Mouse (Mus musculus) midbrain, embryonic 14.5 days (tissue): Measurements from ENCODE around the gene Defb36. TPM values are rescaled to one million over a fixed set of nuclear protein-coding genes. Genes with fewer than 3 reads are reported as not detected.

Experiments
- ATAC-seq: fragments of 200-750 bp; cut with Nextera tagmentation; 2 replicates; pipeline ENCODE4 v1.8.0; 2017; ENCODE audit warnings: moderate number of reproducible peaks, moderate library complexity; ENCODE audit not compliant: low FRiP score, low TSS enrichment
- DNase-seq: peaks from one replicate; pipeline ENCODE4 v3.0.0-alpha.2; 2015
- H3K27ac ChIP-seq: fragments of 300-500 bp; sonication (generic); replicated peaks from 2 replicates; pipeline ENCODE4 v1.5.1; 2014; ENCODE audit warnings: mild to moderate bottlenecking, low read depth, low read length, moderate library complexity
- H3K27me3 ChIP-seq: fragments of 300-500 bp; sonication (generic); 2 replicates; pipeline ENCODE4 v1.6.1; 2014; ENCODE audit warnings: low read length, control low read depth, mixed read lengths; ENCODE audit not compliant: control insufficient read depth, insufficient read depth
- H3K36me3 ChIP-seq: fragments of 300-500 bp; sonication (generic); 2 replicates; pipeline ENCODE4 v1.6.1; 2014; ENCODE audit warnings: low read length, control low read depth; ENCODE audit not compliant: control insufficient read depth, insufficient read depth
- H3K4me1 ChIP-seq: fragments of 300-500 bp; sonication (generic); 2 replicates; pipeline ENCODE4 v1.6.1; 2014; ENCODE audit warnings: mild to moderate bottlenecking, antibody characterized with exemption, low read length, control low read depth; ENCODE audit not compliant: control insufficient read depth, insufficient read depth
- H3K4me2 ChIP-seq: fragments of 300-500 bp; sonication (generic); 2 replicates; pipeline ENCODE4 v1.6.1; 2014; ENCODE audit warnings: mild to moderate bottlenecking, low read length, moderate library complexity
- H3K4me3 ChIP-seq: fragments of 300-500 bp; sonication (generic); replicated peaks from 2 replicates; pipeline ENCODE4 v1.5.1; 2014; ENCODE audit warnings: low read depth, low read length
- H3K9ac ChIP-seq: fragments of 300-500 bp; sonication (generic); replicated peaks from 2 replicates; pipeline ENCODE4 v1.6.1; 2014; ENCODE audit warnings: mild to moderate bottlenecking, low read length, moderate library complexity
- H3K9me3 ChIP-seq: fragments of 300-500 bp; sonication (generic); 2 replicates; pipeline ENCODE4 v1.6.1; 2016; ENCODE audit warnings: low read length, control low read depth, mixed read lengths; ENCODE audit not compliant: control insufficient read depth
- WGBS: fragments of 180-500 bp; shearing (Covaris S2); extraction: QIAGEN DNeasy Blood & Tissue Kit; methylation state at CpG from one replicate; pipeline ENCODE4 v1.1.7; 2014; 5-methylcytosine and 5-hydroxymethylcytosine counted together
- polyA plus RNA-seq: library from polyadenylated mRNA; unstranded; fragments of >200 nt; fragmentation: Nextera tagmentation; extraction: Ambion mirVana; gene quantifications from 2 replicates; pipeline ENCODE4 v1.2.1, GENCODE M21; 2014

Defb36 gene
- polyA plus RNA-seq, result not detected in 2 replicates

DNA sequence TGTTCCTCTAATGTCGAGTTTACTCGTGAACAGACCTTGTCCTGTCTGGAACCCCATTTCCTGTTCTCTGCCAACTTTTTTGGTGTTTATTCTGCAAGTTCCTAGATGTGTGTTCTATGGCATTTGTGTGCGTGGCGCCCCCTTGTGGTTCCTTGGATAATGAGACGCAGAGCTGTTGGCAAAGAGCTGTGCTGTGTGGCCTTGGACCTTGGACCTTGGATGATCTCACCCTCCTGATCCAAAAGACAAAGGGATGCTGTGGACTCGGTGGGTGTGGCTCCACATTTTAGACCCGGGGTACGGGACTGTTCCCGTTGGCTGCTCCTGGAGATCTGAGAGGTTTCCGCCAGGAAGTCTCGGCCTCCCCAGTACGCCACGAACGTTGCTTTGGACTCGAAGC lies at the start of gene Defb36:
Defb36 (plus strand) TSS at position 271 of the 400 bp plus-strand sequence.
- Histone ChIP-seq H3K9ac (no peak within 1 kb of the TSS), H3K27ac (no peak within 1 kb of the TSS), H3K36me3 (no peaks in the 10 kb centered on the region), H3K9me3 (no peaks in the 10 kb centered on the region), H3K4me1 (no peaks in the 10 kb centered on the region), H3K27me3 (no peaks in the 10 kb centered on the region), H3K4me2 (no peak within 1 kb of the TSS), H3K4me3 (no peak within 1 kb of the TSS)
- WGBS, result 88% methylated on average over 15 of the region's 15 CpGs
- ATAC-seq (no peak), DNase-seq (peak; percentile 25)

DNA sequence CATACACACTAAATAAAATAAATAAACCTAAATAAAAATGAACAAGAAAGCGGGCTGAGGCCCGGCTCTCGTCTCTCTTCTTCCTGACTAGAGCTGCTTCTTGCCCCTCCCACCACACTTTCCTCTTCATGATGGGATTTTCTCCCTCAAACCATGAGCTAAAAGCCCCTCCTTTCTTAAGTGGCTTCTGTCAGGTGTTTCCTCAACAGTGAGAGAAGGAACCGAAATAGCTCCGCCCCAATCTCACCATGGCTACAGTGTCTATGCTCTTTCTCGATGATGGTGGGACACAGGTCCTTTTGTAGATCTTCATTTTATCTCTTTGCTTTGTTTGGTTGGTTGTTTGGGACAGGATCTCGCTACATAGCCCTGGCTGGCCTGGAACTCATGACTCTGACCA lies 47.5 kb upstream of the Defb36 start:
- ATAC-seq (no peak), DNase-seq (no peak)
- Histone ChIP-seq H3K27ac (no peak overlapping the region), H3K9me3 (no peaks in the 10 kb centered on the region), H3K9ac (no peak overlapping the region), H3K4me2 (no peak overlapping the region), H3K4me1 (no peaks in the 10 kb centered on the region), H3K36me3 (no peaks in the 10 kb centered on the region), H3K27me3 (no peaks in the 10 kb centered on the region), H3K4me3 (no peak overlapping the region)
- 91% methylated on average over 7 of the region's 7 CpGs for WGBS

DNA sequence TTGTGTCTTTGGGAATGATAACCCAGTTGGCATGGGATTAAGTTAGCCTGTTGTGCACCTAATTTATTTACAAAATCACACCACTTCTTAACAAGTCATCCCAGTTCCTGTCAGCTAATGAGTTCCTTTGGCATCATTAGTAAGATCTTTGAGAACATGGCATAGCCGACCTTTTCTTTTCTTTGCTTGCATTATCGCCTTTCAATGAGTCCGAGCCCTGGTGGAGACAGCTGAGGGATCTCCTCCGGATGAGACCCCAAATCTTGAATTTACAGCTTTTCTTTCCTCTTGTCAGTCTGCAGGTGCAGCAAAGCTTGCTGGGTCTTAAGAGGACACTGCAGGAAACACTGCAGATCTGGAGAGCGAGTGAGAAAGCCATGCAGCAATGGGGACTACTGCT lies 35.1 kb upstream of the Defb36 start, which contains the start of gene Gm17416:
Gm17416 (plus strand) TSS at position 301 of the 400 bp plus-strand sequence.
- H3K27me3 ChIP-seq, result no peaks in the 10 kb centered on the region
- no peak within 1 kb of the TSS for H3K9ac ChIP-seq
- no peak for ATAC-seq
- no peaks in the 10 kb centered on the region for H3K4me1 ChIP-seq
- no peaks in the 10 kb centered on the region for H3K36me3 ChIP-seq
- no peaks in the 10 kb centered on the region for H3K9me3 ChIP-seq
- H3K27ac ChIP-seq, result no peak within 1 kb of the TSS
- no peak within 1 kb of the TSS for H3K4me2 ChIP-seq
- H3K4me3 ChIP-seq, result no peak within 1 kb of the TSS
- no peak for DNase-seq
- WGBS, result 93% methylated on average over 5 of the region's 5 CpGs

DNA sequence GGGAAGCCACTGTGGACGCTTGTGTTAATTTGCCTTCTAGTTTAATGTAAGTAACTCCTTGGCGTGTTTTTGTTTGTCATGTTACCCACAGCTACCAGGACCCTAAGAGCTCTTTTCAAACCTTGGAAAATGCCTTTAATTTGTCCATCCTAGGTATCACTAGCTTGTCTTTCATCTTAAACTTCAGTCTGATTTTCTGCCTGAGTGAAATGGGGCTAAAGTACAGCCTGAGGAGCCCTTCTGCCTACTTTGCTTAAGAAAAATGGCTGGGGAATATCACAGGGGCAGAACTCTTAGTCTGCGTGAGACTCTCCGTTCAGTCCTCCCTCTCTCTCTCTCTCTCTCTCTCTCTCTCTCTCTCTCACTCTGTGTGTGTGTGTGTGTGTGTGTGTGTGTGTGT lies 34.2 kb upstream of the Defb36 start:
- H3K4me1 ChIP-seq, result no peaks in the 10 kb centered on the region
- H3K9ac ChIP-seq, result no peak overlapping the region
- no peak overlapping the region for H3K4me2 ChIP-seq
- no peaks in the 10 kb centered on the region for H3K36me3 ChIP-seq
- H3K4me3 ChIP-seq, result no peak overlapping the region
- no peaks in the 10 kb centered on the region for H3K27me3 ChIP-seq
- no peak overlapping the region for H3K27ac ChIP-seq
- DNase-seq, result no peak
- WGBS, result 79% methylated on average over 4 of the region's 4 CpGs
- no peaks in the 10 kb centered on the region for H3K9me3 ChIP-seq
- no peak for ATAC-seq

DNA sequence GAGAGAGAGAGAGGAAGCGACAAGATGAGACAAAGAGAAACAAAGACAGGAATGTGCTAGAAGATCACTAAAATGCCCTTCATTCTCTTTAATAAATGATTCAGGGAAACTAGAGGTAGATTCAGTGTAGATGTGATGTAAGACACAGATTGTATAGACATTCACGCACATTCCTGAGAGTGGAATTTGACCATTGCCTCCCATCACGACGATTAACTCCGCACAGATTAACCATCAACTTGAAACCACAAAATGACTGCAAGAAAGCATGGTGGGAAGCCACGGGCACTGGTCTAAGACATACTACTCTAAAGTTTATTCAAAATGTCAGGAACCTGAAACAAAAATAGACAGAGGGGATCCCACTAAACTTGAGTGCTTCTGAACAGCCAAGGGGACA lies 33.8 kb upstream of the Defb36 start:
- H3K4me2 ChIP-seq, result no peak overlapping the region

DNA sequence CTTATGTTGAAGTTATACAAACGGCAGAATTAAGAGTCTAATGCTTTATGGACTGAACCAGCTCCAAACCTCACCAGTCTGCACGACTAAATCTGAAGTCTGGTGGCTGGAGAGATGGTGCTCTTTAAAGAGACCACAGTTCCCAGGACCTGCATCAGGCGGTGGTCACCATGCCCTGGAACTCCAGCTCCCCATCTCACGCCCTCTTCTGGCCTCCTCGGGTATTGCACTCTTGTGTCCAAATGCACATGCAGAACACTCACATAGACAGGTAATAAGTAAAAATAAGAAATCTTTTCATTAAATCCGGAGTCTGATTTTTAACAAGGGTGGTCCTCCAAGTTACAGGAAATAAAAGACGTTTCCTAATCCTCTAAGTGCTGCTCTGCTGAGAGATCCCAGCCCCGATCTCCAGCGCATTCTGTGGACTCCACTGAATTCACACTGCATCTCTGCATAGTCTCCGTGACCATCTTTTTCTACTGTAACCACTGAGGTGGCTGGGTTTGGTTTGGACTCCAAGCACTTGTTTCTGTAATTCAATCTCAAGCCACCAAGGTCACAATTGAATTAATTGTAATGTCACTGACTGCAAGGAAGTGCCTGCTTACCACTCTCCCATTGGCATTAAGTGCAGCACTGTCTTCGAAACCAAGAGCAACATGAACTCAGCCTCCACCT lies 31.9 kb upstream of the Defb36 start, which contains the start of gene Defb21:
Defb21 (plus strand) TSS at position 631 of the 681 bp plus-strand sequence.
- 64% methylated on average over 11 of the region's 11 CpGs for WGBS
- H3K9ac ChIP-seq, result no peak within 1 kb of the TSS
- H3K36me3 ChIP-seq, result no peaks in the 10 kb centered on the region
- H3K27me3 ChIP-seq, result no peaks in the 10 kb centered on the region
- ATAC-seq (no peak), DNase-seq (no peak)
- no peak within 1 kb of the TSS for H3K4me2 ChIP-seq
- H3K9me3 ChIP-seq, result no peaks in the 10 kb centered on the region
- no peak within 1 kb of the TSS for H3K4me3 ChIP-seq
- no peaks in the 10 kb centered on the region for H3K4me1 ChIP-seq
- H3K27ac ChIP-seq, result no peak within 1 kb of the TSS

More for the DNA sequence above, 33.8 kb upstream of the Defb36 start:
- ATAC-seq (no peak), DNase-seq (no peak)
- Histone ChIP-seq H3K4me1 (no peaks in the 10 kb centered on the region), H3K9ac (no peak overlapping the region), H3K4me3 (no peak overlapping the region), H3K27me3 (no peaks in the 10 kb centered on the region), H3K9me3 (no peaks in the 10 kb centered on the region), H3K27ac (no peak overlapping the region), H3K36me3 (no peaks in the 10 kb centered on the region)
- WGBS, result 87% methylated on average over 6 of the region's 6 CpGs

GRCm38 (mm10) chr2:152573484-152573883 lies 30.6 kb upstream of the Defb36 start:
- H3K4me1 ChIP-seq, result no peaks in the 10 kb centered on the region
- H3K4me3 ChIP-seq, result no peak overlapping the region
- no peak overlapping the region for H3K4me2 ChIP-seq
- no peaks in the 10 kb centered on the region for H3K36me3 ChIP-seq
- ATAC-seq (no peak), DNase-seq (no peak)
- WGBS, result 90% methylated on average over 8 of the region's 8 CpGs
- no peak overlapping the region for H3K9ac ChIP-seq
- H3K27me3 ChIP-seq, result no peaks in the 10 kb centered on the region
- no peaks in the 10 kb centered on the region for H3K9me3 ChIP-seq
- no peak overlapping the region for H3K27ac ChIP-seq

DNA sequence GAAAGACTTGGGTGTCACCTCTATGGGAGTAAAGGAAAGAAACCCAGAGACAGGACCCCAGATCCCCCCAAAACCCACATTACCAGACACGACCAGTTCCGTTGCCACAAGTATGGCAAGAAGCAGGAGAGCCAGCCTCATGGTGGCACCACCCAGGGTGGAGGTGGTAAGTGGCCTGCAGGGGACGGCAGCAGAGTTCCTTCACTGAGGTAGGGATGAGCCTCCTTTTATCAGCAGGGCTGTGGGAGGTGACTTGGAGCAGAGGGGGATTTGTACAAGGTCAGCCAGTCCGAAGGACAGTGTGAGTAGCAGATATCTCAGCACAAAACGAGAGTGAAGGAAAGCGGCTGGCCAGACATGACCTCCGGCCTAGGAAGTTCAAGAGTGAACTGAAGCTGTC lies 24.0 kb upstream of the Defb36 start, which contains the start of gene Defb19:
Defb19 (minus strand) TSS at position 206 of the 400 bp plus-strand sequence.
- no peak within 1 kb of the TSS for H3K27ac ChIP-seq
- H3K36me3 ChIP-seq, result no peaks in the 10 kb centered on the region
- no peak within 1 kb of the TSS for H3K4me3 ChIP-seq
- H3K9ac ChIP-seq, result no peak within 1 kb of the TSS
- ATAC-seq (no peak), DNase-seq (no peak)
- WGBS, result 72% methylated on average over 7 of the region's 7 CpGs
- no peaks in the 10 kb centered on the region for H3K9me3 ChIP-seq
- no peak within 1 kb of the TSS for H3K4me2 ChIP-seq
- H3K4me1 ChIP-seq, result no peaks in the 10 kb centered on the region
- no peaks in the 10 kb centered on the region for H3K27me3 ChIP-seq

DNA sequence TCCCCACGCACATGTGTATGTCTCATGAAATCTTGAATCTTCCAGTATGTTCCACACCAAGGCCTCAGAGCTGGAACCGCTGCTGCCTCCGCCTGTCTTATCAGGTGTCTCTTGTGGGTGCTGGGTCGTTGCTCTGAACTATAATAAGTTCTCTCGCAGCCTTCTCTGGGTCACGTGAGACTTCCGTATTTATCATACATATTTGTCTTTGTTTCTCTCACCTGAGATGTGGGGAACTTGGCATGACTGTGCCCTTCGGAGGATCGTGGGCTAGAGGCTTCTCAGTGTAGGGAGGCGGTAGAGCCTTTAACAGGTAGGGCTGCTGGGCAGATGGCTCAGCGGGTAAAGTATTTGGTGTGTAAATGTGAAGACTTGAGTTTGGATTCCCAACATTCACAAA lies 23.5 kb upstream of the Defb36 start:
- no peaks in the 10 kb centered on the region for H3K36me3 ChIP-seq
- 94% methylated on average over 11 of the region's 11 CpGs for WGBS
- H3K4me1 ChIP-seq, result no peaks in the 10 kb centered on the region

More for the DNA sequence above, 23.5 kb upstream of the Defb36 start:
- no peak for ATAC-seq
- Histone ChIP-seq H3K4me2 (no peak overlapping the region), H3K27ac (no peak overlapping the region), H3K4me3 (no peak overlapping the region), H3K27me3 (no peaks in the 10 kb centered on the region), H3K9me3 (no peaks in the 10 kb centered on the region), H3K9ac (no peak overlapping the region)
- DNase-seq, result no peak
